Mouse (Mus musculus): ENCODE data around the gene Ccdc186. TPM values are rescaled to one million over a fixed set of nuclear protein-coding genes. Genes with fewer than 3 reads are reported as not detected.
A peak's percentile ranks its signal among the peaks of the same experiment; 100 is the strongest.

The Ccdc186 gene
- total RNA-seq (2015; ENCODE audit: low replicate concordance) (12.6 and 18.4 TPM in 2 replicates), total RNA-seq (2017; ENCODE audit: low replicate concordance) (27.0 and 45.1 TPM in 2 replicates)

GRCm38 (mm10) chr19:56821798-56822447 lies at the start of gene Ccdc186:
Gene Ccdc186 (minus strand): TSS chr19:56822190.
- peak; percentile 98 for ATAC-seq (replicated peaks; ENCODE audit: low FRiP score, poor library complexity, severe bottlenecking)

DNA sequence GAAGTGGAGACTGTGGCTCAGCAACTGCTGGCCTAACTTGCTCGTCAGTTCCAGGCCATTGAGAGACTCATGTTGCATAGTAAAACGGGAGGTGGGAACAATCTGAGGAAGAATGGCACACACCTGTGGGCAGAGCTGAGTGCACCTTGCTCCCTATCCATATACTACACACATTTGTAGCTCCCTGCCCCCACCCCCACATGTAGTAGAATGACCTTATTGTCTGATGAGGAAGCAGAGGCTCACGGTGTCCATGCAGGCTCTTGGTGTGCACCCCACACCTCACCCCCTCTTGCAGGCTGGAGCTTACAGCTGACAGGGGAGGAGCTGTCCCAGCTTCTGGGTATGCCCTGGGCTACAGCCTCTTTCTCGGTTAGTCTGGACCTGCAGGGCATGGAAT lies 45.7 kb upstream of the Ccdc186 start:
- ATAC-seq (replicated peaks; ENCODE audit: low FRiP score, poor library complexity, severe bottlenecking): no peak

GRCm38 (mm10) chr19:56856455-56856854 lies 34.5 kb upstream of the Ccdc186 start:
- no peak for ATAC-seq (replicated peaks; ENCODE audit: low FRiP score, poor library complexity, severe bottlenecking)

DNA sequence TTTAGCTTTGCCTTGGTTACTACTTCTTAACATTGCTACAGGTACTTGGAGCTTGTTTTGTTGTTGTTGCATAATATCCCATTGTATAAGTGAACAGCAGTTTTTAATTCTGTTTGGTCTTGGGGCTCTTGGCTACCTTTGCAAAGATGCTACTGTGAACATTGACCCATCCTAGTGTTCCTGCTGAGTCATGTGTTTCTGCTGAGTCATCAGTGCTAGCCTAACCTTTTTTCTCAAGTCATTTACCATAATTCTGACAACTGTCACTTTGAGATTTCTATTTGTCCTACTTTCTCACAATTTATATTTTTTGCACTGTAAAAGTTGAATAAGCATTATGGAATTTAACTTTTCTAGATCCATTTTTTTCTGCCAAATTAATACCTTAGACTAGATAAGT lies 30.6 kb upstream of the Ccdc186 start:
- no peak for ATAC-seq (replicated peaks; ENCODE audit: low FRiP score, poor library complexity, severe bottlenecking)

DNA sequence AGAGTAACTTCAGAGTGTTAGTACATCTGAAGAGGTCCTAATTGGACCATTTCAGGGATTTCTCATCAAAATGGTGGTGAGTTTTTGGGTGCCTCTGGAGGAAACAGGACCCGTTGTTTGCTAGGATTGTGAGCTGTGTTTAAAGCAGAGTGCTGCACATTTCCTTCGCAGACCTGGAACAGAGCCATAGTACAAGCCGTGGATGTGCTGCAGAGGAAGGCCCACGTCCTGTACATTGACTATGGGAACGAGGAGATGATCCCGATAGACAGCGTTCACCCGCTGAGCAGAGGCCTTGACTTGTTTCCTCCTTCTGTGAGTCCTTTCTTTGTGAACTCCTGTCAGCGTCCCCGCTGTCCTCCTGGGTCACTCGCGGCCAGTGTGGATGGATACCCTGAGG lies 21.0 kb upstream of the Ccdc186 start:
- no peak for ATAC-seq (replicated peaks; ENCODE audit: low FRiP score, poor library complexity, severe bottlenecking)

- no peak for ATAC-seq (replicated peaks; ENCODE audit: low FRiP score, poor library complexity, severe bottlenecking)
Measured at GRCm38 (mm10) chr19:56838942-56839706, 17.1 kb upstream of the Ccdc186 start.

GRCm38 (mm10) chr19:56835340-56835739 lies 13.3 kb upstream of the Ccdc186 start:
- no peak for ATAC-seq (replicated peaks; ENCODE audit: low FRiP score, poor library complexity, severe bottlenecking)

GRCm38 (mm10) chr19:56830163-56830562 lies 8.2 kb upstream of the Ccdc186 start:
- no peak for ATAC-seq (replicated peaks; ENCODE audit: low FRiP score, poor library complexity, severe bottlenecking)

DNA sequence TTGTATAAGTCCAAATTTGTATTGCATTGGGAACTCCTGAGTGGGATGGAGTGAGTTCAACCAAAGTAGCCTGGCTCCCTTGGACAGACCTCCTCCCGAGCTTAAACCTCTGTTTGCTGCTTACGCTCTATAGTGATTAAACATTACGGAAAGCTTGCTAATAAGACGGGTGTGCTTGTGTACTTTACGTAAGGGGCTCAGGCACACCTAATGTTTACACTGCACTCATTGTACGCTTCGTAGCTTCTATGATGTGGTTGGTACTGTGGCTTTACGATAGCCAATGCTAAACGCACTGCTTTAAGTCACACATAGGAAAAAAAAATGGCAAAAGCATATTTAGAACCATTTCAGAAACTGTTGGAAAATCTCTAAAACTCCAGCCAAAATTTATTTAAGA lies 7.3 kb upstream of the Ccdc186 start:
- ATAC-seq (replicated peaks; ENCODE audit: low FRiP score, poor library complexity, severe bottlenecking): no peak

- no peak for ATAC-seq (replicated peaks; ENCODE audit: low FRiP score, poor library complexity, severe bottlenecking)
Measured at GRCm38 (mm10) chr19:56828305-56828704, 6.3 kb upstream of the Ccdc186 start.

GRCm38 (mm10) chr19:56826047-56826631 lies 4.1 kb upstream of the Ccdc186 start, which contains the start of gene Tdrd1:
Gene Tdrd1 (plus strand): TSS chr19:56826209.
- no peak for ATAC-seq (replicated peaks; ENCODE audit: low FRiP score, poor library complexity, severe bottlenecking)

- peak; percentile 47 for ATAC-seq (replicated peaks; ENCODE audit: low FRiP score, poor library complexity, severe bottlenecking)
Measured at GRCm38 (mm10) chr19:56822448-56822836, 452 bp upstream of the Ccdc186 start.

- ATAC-seq (replicated peaks; ENCODE audit: low FRiP score, poor library complexity, severe bottlenecking): no peak
Measured at GRCm38 (mm10) chr19:56821040-56821797, 771 bp downstream of the Ccdc186 start.

DNA sequence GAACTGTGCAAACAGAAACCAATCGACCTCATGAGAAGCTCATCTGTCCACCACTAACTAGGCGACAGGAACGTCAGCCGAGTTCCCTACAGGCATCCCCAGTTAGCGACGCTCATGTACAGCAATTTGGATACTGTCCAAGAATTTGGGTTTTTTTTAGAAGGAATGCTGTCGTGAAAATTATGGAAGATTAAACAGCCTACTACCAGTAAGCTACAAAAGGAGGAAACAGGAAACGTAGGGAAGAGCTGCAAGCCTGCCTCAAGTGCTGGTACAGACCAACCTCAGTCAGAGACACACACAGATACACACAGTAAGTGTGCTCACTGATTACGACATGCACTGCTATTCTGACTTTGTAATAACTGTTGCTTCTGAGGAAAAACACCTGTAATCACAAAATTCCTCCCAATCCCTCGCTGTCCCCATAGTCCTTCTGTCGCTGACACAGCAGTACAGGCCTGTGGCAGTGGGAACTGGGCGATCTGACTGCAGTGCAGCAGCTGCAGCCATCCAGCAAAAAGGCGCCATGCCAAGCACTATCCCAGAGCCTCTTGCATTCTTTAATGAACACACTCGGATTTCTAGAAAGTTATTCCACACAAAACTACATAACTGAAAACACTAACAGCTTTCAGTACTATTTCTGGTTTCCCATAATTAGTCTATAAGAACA lies 4.0 kb downstream of the Ccdc186 start:
- ATAC-seq (replicated peaks; ENCODE audit: low FRiP score, poor library complexity, severe bottlenecking): no peak

DNA sequence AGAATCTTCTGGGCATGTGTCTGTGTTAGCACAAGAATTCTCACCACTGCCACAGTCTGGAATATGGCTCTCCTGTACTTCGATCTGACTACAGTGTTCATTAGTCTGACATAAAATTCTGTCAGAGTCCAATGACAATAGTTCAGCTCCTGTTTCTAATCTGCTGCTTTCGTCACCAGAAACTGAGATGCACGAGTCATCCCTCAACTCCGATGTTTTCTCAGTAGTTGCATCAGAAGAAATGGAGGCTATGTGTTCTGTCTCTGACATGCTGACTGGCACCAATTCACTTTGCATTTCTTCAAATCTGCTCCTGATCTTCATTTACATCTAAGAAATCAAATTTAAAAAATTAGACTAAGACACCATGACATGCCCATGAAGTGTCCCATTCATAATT lies 8.6 kb downstream of the Ccdc186 start:
- no peak for ATAC-seq (replicated peaks; ENCODE audit: low FRiP score, poor library complexity, severe bottlenecking)

DNA sequence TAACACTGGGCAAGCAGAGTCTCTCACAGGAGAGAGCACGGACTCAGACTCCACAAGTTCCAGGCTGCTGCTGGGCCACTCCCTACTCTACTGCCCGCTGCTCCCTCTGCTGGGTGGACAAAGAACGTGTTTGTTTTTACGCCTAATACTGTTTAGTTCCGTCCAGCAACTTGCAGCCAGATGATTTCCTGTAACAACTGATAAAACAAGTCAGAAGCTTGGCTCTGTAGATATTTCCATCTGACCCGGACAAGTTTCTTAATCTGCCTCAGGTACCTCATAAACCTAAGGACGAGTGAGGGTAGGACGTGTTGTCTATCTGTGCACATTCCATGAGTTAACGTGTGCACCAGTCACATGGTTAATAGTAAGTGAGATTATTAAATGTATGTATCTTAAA lies 10.4 kb downstream of the Ccdc186 start:
- ATAC-seq (replicated peaks; ENCODE audit: low FRiP score, poor library complexity, severe bottlenecking): peak; percentile 86

- no peak for ATAC-seq (replicated peaks; ENCODE audit: low FRiP score, poor library complexity, severe bottlenecking)
Measured at GRCm38 (mm10) chr19:56810641-56811146, 11.3 kb downstream of the Ccdc186 start.

DNA sequence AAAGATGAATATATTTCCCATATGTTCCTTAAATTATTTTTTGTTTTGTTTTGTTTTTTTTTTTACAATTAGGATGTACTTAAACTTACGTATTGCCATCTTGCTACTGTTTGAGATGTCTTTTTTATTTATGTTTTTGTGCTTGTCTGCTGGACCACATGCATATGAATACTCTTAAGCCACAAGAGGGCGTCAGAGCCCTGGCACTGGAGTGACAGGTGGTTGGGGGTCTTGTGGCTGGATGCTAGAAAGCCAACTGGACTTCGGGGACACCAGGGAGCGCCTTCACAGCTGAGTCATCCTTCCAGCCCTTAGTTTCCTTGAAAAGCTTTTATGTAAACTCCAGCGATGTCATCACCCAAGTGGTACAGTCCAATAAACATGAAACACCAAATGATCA lies 13.2 kb downstream of the Ccdc186 start:
- ATAC-seq (replicated peaks; ENCODE audit: low FRiP score, poor library complexity, severe bottlenecking): no peak

- ATAC-seq (replicated peaks; ENCODE audit: low FRiP score, poor library complexity, severe bottlenecking): no peak
Measured at GRCm38 (mm10) chr19:56807122-56807521, 14.9 kb downstream of the Ccdc186 start.
